In the genomic region with DNA sequence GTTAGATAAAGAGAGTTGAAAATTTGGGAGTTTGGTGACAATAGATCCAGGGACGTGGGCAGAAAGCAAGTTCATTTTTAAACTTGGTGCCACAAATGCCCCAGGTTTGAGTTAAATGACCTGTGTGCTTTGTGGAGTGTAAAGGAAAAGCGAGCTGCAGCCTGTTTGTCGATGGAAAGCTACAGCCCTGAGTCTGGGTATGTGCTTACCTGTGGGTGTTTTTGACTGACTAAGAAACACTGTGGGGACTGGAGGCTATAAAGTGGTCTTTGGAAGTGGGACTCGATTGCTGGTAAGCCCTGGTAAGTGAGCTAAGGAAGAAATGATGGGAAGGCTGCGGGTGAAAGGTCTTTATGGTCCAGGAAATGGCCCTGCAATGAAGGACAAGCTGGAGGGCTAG, we compare ENCODE assay signal across 22 mouse cellular contexts. TPM values are rescaled to one million over a fixed set of nuclear protein-coding genes. Genes with fewer than 3 reads are reported as not detected.
DNase-seq lines count a peak whose midpoint lies in the region; TF ChIP-seq lines count a peak whose summit lies in the region.
"Had no signal": no experiment of that assay in that cellular context is flagged by ENCODE, and none has a peak within 500 bp of the region (broad histone marks: within the 10 kb centered on the region; RNA-seq: fewer than 3 reads in every experiment).

No protein-coding gene starts in this region.

- intact Hi-C loops in heart, postnatal 36 days (cut with DNase I), result no loop called here

- TF ChIP-seq CTCF in kidney, adult 2 months (conservative IDR thresholded peaks at IDR 0.05; ENCODE audit: insufficient read depth, insufficient read length, low read depth, low read length), result no peak
- no peak for TF ChIP-seq CTCF in spleen, adult 2 months (IDR thresholded peaks at IDR 0.05; ENCODE audit: extremely low read depth, insufficient read depth, insufficient read length, insufficient replicate concordance)

- H3K27ac ChIP-seq in kidney, adult 2 months (ENCODE audit: insufficient read depth, low read depth, low read length), result 0 out of 2 replicates have a peak overlapping the region, but pooled peaks have one; percentile 3
- peak overlapping the region; percentile 64 for H3K27ac ChIP-seq in spleen, adult 2 months (ENCODE audit: insufficient read depth, low read length)
- H3K27ac ChIP-seq in midbrain, embryonic 10.5 days (replicated peaks), result no peak overlapping the region
- H3K27ac ChIP-seq: embryonic facial prominence, embryonic 15.5 days; gastrocnemius, adult 2 months; hindbrain, embryonic 10.5 days; limb, embryonic 12.5 days; midbrain, embryonic 12.5 days had no signal

- H3K27me3 ChIP-seq in kidney, adult 2 months (replicated peaks; ENCODE audit: control insufficient read depth, insufficient read depth, low read length), result no peaks in the 10 kb centered on the region
- no peaks in the 10 kb centered on the region for H3K27me3 ChIP-seq in spleen, adult 2 months (ENCODE audit: control insufficient read depth, insufficient read depth, low read length)
- no peaks in the 10 kb centered on the region for H3K27me3 ChIP-seq in midbrain, embryonic 10.5 days (ENCODE audit: low read depth, poor library complexity, severe bottlenecking)
- H3K27me3 ChIP-seq: CH12.LX; embryonic facial prominence, embryonic 15.5 days; limb, embryonic 12.5 days; midbrain, embryonic 12.5 days; Patski had no signal

- no peaks in the 10 kb centered on the region for H3K36me3 ChIP-seq in kidney, adult 2 months (ENCODE audit: control insufficient read depth, insufficient read depth, low read length)
- H3K36me3 ChIP-seq in spleen, adult 2 months (ENCODE audit: control insufficient read depth, insufficient read depth, low read length), result no peaks in the 10 kb centered on the region
- no peaks in the 10 kb centered on the region for H3K36me3 ChIP-seq in midbrain, embryonic 10.5 days
- H3K36me3 ChIP-seq: embryonic facial prominence, embryonic 15.5 days; G1E; hindbrain, embryonic 10.5 days; limb, embryonic 12.5 days; liver, embryonic 12.5 days; midbrain, embryonic 12.5 days had no signal

- H3K4me1 ChIP-seq in kidney, adult 2 months (ENCODE audit: control insufficient read depth, insufficient read depth, low read length), result peaks cover 2% of the 10 kb centered on the region; the same call in 1 of the 2 replicates
- H3K4me1 ChIP-seq in spleen, adult 2 months (ENCODE audit: control insufficient read depth, insufficient read depth, insufficient read length), result no peaks in the 10 kb centered on the region
- H3K4me1 ChIP-seq in midbrain, embryonic 10.5 days, result peaks cover 7% of the 10 kb centered on the region; the same call in 1 of the 2 replicates
- H3K4me1 ChIP-seq: embryonic facial prominence, embryonic 15.5 days; hindbrain, embryonic 10.5 days; limb, embryonic 12.5 days; midbrain, embryonic 12.5 days had no signal

- no peak overlapping the region for H3K4me3 ChIP-seq in kidney, adult 2 months (ENCODE audit: insufficient read depth, low read depth, low read length)
- H3K4me3 ChIP-seq in spleen, adult 2 months (ENCODE audit: extremely low read depth, insufficient read depth, insufficient read length), result peak overlapping the region; percentile 9; the same call in 1 of the 2 replicates
- H3K4me3 ChIP-seq in midbrain, embryonic 10.5 days, result no peak overlapping the region
- H3K4me3 ChIP-seq: embryonic facial prominence, embryonic 15.5 days; gastrocnemius, adult 2 months; hindbrain, embryonic 10.5 days; limb, embryonic 12.5 days; liver, embryonic 12.5 days; midbrain, embryonic 12.5 days had no signal

- no peaks in the 10 kb centered on the region for H3K9me3 ChIP-seq in midbrain, embryonic 10.5 days (replicated peaks)
- H3K9me3 ChIP-seq: embryonic facial prominence, embryonic 15.5 days; G1E; hindbrain, embryonic 10.5 days; limb, embryonic 12.5 days; liver, embryonic 12.5 days; midbrain, embryonic 12.5 days had no signal

- TF ChIP-seq POLR2A in kidney, adult 2 months (IDR thresholded peaks at IDR 0.05; ENCODE audit: low read depth, low read length), result no peak
- TF ChIP-seq POLR2A in spleen, adult 2 months (IDR thresholded peaks at IDR 0.05; ENCODE audit: low read depth, low read length), result no peak

- peak; percentile 77 for DNase-seq in heart, adult 11 months
- no peak for DNase-seq in heart, postnatal 36 days
- peak; percentile 19 for DNase-seq in kidney, adult 2 months
- no peak for DNase-seq in kidney, adult 11 months
- DNase-seq in spleen, adult 2 months (ENCODE audit: low read depth in 1 of 2, low spot score in 2 of 2), result no peak
- DNase-seq in spleen, postnatal 4 days (ENCODE audit: low spot score in 2 of 2), result no peak
- DNase-seq in midbrain, embryonic 10.5 days (ENCODE audit: low spot score), result no peak
- DNase-seq: adrenal gland, postnatal 36 days; cerebellum, adult 9-11 months; gastrocnemius, adult 2 months; kidney, postnatal 36 days; lung, adult 2 months; lung, postnatal 14 days; thymus, postnatal 36 days had no signal

- WGBS in kidney, adult 2 months, result 36% methylated on average over 5 of the region's 5 CpGs
- WGBS in spleen, adult 2 months, result 74% methylated on average over 5 of the region's 5 CpGs
- 89% methylated on average over 5 of the region's 5 CpGs for WGBS in midbrain, embryonic 10.5 days

RNA-seq across cellular contexts. Expression of a gene that starts 47.6 kb away (rescaled TPM):
- total RNA-seq in heart, postnatal 36 days (2021), result 100 to 1,000 TPM in 1 of 2 experiments, 10 to 100 TPM in 1; 96.6 to 101 TPM
- polyA plus RNA-seq in kidney, adult 2 months (2012; rRNA removed), result 773 and 775 TPM in 2 replicates
- polyA plus RNA-seq in spleen, adult 2 months (2012; rRNA removed), result 309 and 372 TPM in 2 replicates
- 242 and 244 TPM in 2 replicates for polyA plus RNA-seq in midbrain, embryonic 10.5 days (2016; fragmentation: Nextera tagmentation; extraction: Ambion mirVana)

RNA-seq across cellular contexts. Expression of a gene that starts 47.7 kb away (rescaled TPM):
- total RNA-seq in heart, postnatal 36 days (2021), result 10 to 100 TPM; 52.2 to 59.7 TPM
- polyA plus RNA-seq in kidney, adult 2 months (2012; rRNA removed), result 74.5 and 75.8 TPM in 2 replicates
- polyA plus RNA-seq in spleen, adult 2 months (2012; rRNA removed), result 17.9 and 23.4 TPM in 2 replicates
- polyA plus RNA-seq in midbrain, embryonic 10.5 days (2016; fragmentation: Nextera tagmentation; extraction: Ambion mirVana), result 36.7 and 41.5 TPM in 2 replicates

Comparison
In these comparisons a context has a peak if more than half of its experiments do, and no peak if none do; other contexts are left out.
1. DNase-seq: peak in heart, adult 11 months (single experiment) and kidney, adult 2 months (single experiment); none in heart, postnatal 36 days (0 of 2), kidney, adult 11 months (single experiment), spleen, adult 2 months (0 of 2), spleen, postnatal 4 days (0 of 2) and midbrain, embryonic 10.5 days (single experiment).